Comparison of ENCODE assay signal across 22 mouse cellular contexts in genomic region chr14:71085721-71086120, GRCm38 (mm10).
DNase-seq lines count a peak whose midpoint lies in the region; ATAC-seq lines count a peak whose summit lies in the region.
"Had no signal": no experiment of that assay in that cellular context is flagged by ENCODE, and none has a peak within 500 bp of the region (broad histone marks: within the 10 kb centered on the region; RNA-seq: fewer than 3 reads in every experiment).

No protein-coding gene starts in this region.

- WGBS in heart, embryonic 10.5 days = 84% methylated on average over 3 of the region's 3 CpGs
- WGBS in forebrain, embryonic 10.5 days = 92% methylated on average over 3 of the region's 3 CpGs
- 89% methylated on average over 3 of the region's 3 CpGs for WGBS in hindbrain, embryonic 12.5 days

- H3K9me3 ChIP-seq in heart, embryonic 10.5 days = no peaks in the 10 kb centered on the region
- H3K9me3 ChIP-seq in forebrain, embryonic 10.5 days = no peaks in the 10 kb centered on the region
- no peaks in the 10 kb centered on the region for H3K9me3 ChIP-seq in hindbrain, embryonic 12.5 days (replicated peaks)
- H3K9me3 ChIP-seq: embryonic facial prominence, embryonic 12.5 days; embryonic facial prominence, embryonic 15.5 days; forebrain, embryonic 13.5 days; forebrain, embryonic 15.5 days had no signal

- ATAC-seq in hindbrain, embryonic 12.5 days (ENCODE audit: low FRiP score) = no peak
- ATAC-seq: activated CD4-positive, CD25-positive, alpha-beta regulatory T cell, adult 4 months; forebrain, embryonic 13.5 days; forebrain, embryonic 15.5 days; forebrain, postnatal 0 days; Patski had no signal

- no peak overlapping the region for H3K27ac ChIP-seq in heart, embryonic 10.5 days
- no peak overlapping the region for H3K27ac ChIP-seq in forebrain, embryonic 10.5 days
- no peak overlapping the region for H3K27ac ChIP-seq in hindbrain, embryonic 12.5 days
- H3K27ac ChIP-seq: embryonic facial prominence, embryonic 12.5 days; embryonic facial prominence, embryonic 15.5 days; forebrain, embryonic 13.5 days; forebrain, embryonic 15.5 days had no signal

- no peaks in the 10 kb centered on the region for H3K4me1 ChIP-seq in heart, embryonic 10.5 days
- no peaks in the 10 kb centered on the region for H3K4me1 ChIP-seq in forebrain, embryonic 10.5 days
- H3K4me1 ChIP-seq in hindbrain, embryonic 12.5 days = no peaks in the 10 kb centered on the region
- H3K4me1 ChIP-seq: embryonic facial prominence, embryonic 12.5 days; embryonic facial prominence, embryonic 15.5 days; forebrain, embryonic 13.5 days; forebrain, embryonic 15.5 days had no signal

- H3K36me3 ChIP-seq in heart, embryonic 10.5 days = no peaks in the 10 kb centered on the region
- H3K36me3 ChIP-seq in forebrain, embryonic 10.5 days (replicated peaks) = no peaks in the 10 kb centered on the region
- H3K36me3 ChIP-seq in hindbrain, embryonic 12.5 days = no peaks in the 10 kb centered on the region
- H3K36me3 ChIP-seq: embryonic facial prominence, embryonic 12.5 days; embryonic facial prominence, embryonic 15.5 days; forebrain, embryonic 15.5 days had no signal

- no peaks in the 10 kb centered on the region for H3K27me3 ChIP-seq in heart, embryonic 10.5 days (ENCODE audit: insufficient read depth, poor library complexity, severe bottlenecking)
- no peaks in the 10 kb centered on the region for H3K27me3 ChIP-seq in forebrain, embryonic 10.5 days (ENCODE audit: poor library complexity, severe bottlenecking)
- no peaks in the 10 kb centered on the region for H3K27me3 ChIP-seq in hindbrain, embryonic 12.5 days
- H3K27me3 ChIP-seq: embryonic facial prominence, embryonic 12.5 days; embryonic facial prominence, embryonic 15.5 days; forebrain, embryonic 13.5 days; forebrain, embryonic 15.5 days; Patski had no signal

- no peak overlapping the region for H3K4me2 ChIP-seq in hindbrain, embryonic 12.5 days (replicated peaks)
- H3K4me2 ChIP-seq: embryonic facial prominence, embryonic 12.5 days; embryonic facial prominence, embryonic 15.5 days; forebrain, embryonic 13.5 days; forebrain, embryonic 15.5 days had no signal

- no peak overlapping the region for H3K4me3 ChIP-seq in heart, embryonic 10.5 days
- H3K4me3 ChIP-seq in forebrain, embryonic 10.5 days = no peak overlapping the region
- no peak overlapping the region for H3K4me3 ChIP-seq in hindbrain, embryonic 12.5 days
- H3K4me3 ChIP-seq: embryonic facial prominence, embryonic 12.5 days; embryonic facial prominence, embryonic 15.5 days; erythroblast, embryonic 14.5 days; forebrain, embryonic 13.5 days; forebrain, embryonic 15.5 days had no signal

- peak; percentile 27 for DNase-seq in heart, adult 11 months
- DNase-seq in heart, embryonic 10.5 days (ENCODE audit: low spot score) = no peak
- peak; percentile 71 for DNase-seq in retina, embryonic 14.5 days (ENCODE audit: low spot score)
- no peak for DNase-seq in forebrain, embryonic 10.5 days (ENCODE audit: extremely low spot score, low spot score)
- DNase-seq: adrenal gland, adult 8-10 months; adrenal gland, postnatal 14 days; adrenal gland, postnatal 36 days; cerebellum, adult 11-12 months; cerebellum, adult 2 months; cerebellum, adult 9-10 months; cerebellum, postnatal 10 days; cerebellum, postnatal 25 days; embryo, embryonic 11 days; forebrain, postnatal 0 days had no signal

- H3K9ac ChIP-seq in hindbrain, embryonic 12.5 days = no peak overlapping the region
- H3K9ac ChIP-seq: embryonic facial prominence, embryonic 12.5 days; embryonic facial prominence, embryonic 15.5 days; forebrain, embryonic 13.5 days; forebrain, embryonic 15.5 days; forebrain, postnatal 0 days had no signal

Comparison
In these comparisons a context has a peak if more than half of its experiments do, and no peak if none do; other contexts are left out.
1. DNase-seq: peak in heart, adult 11 months (single experiment) and retina, embryonic 14.5 days (single experiment); none in heart, embryonic 10.5 days (single experiment) and forebrain, embryonic 10.5 days (single experiment).